Mouse (Mus musculus): ENCODE data around the gene Psmd6.

Psmd6 gene

GRCm38 (mm10) chr14:14063382-14063781, 57.4 kb downstream of the Psmd6 start:
- no peak for DNase-seq

DNA sequence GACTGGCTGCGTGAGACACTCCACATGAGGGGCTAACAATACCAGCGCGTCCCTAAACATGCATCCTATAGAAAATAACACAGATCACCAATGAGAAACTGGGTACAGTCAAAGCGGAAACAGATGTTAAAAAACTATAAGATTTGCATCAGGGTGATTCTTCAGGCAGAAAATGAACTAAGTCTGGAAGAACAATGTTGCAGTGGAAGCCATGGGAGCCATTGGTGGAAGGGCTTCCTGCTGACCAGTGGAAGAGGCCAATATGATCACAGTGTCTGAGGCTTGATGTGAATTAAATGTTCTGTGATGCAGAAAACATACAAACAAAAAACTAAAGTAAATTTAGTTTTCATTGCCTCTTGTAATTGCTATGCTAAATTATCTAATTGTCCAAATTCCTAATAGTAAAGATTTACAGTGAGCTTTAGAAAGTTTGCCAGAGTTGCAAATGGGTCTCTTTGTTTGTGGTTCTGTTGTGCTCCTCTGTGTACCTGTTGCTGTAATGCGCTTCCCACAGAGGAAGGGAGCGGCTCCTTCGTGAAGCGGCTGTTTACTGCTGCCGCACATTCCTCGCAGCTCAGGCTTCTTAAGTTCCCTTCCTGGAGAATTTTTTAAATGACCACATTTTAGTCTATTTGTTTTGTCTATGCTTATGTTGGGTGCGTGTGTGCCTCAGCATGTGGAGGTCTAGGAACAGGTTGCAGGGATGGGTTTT, 58.1 kb downstream of the Psmd6 start:
- DNase-seq, result no peak
